Mouse (Mus musculus): Measurements from ENCODE around the gene Mrps27.

Gene Mrps27

DNA sequence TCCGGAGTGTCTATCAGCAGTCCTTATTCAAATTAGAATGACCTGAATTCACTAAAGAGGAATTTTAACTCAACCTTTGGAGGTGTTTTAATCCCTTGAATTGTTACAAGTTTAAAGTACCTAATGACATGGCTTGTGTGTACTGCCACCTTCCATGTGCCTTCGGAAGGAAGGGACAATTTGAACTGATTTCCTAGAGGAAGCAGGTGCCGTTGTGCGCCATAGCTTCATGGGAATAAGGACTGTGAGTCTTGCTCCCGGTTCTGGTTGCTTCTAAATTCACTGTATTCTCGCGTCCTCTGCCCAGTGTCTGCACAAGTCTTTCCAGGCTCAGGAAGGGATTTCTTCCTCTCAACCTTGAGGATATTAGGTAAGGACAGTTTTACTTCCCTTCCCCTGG is 41.8 kb downstream of the Mrps27 start:
- in situ Hi-C loops (cut with MseI, MboI), result loop anchor here in 1 of 2 experiments (25.0 kb wide), 1 partner anchor 451 kb away; no protein-coding TSS in a partner anchor

- in situ Hi-C loops (cut with MseI, MboI), result loop anchor here in 1 of 2 experiments (25.0 kb wide), 1 partner anchor 449 kb away; no protein-coding TSS in a partner anchor
Observed at GRCm38 (mm10) chr13:99387901-99388811, 43.6 kb downstream of the Mrps27 start.

- in situ Hi-C loops (cut with MseI, MboI), result loop anchor here in 1 of 2 experiments (25.0 kb wide), 1 partner anchor 446 kb away; no protein-coding TSS in a partner anchor
Observed at GRCm38 (mm10) chr13:99391417-99391816, 46.8 kb downstream of the Mrps27 start.

GRCm38 (mm10) chr13:99393128-99393527 is 48.5 kb downstream of the Mrps27 start:
- in situ Hi-C loops (cut with MseI, MboI), result loop anchor here in 1 of 2 experiments (25.0 kb wide), 1 partner anchor 444 kb away; no protein-coding TSS in a partner anchor

GRCm38 (mm10) chr13:99394694-99395093 is 50.1 kb downstream of the Mrps27 start:
- in situ Hi-C loops (cut with MseI, MboI), result loop anchor here in 1 of 2 experiments (25.0 kb wide), 1 partner anchor 443 kb away; no protein-coding TSS in a partner anchor

- in situ Hi-C loops (cut with MseI, MboI), result loop anchor here in 1 of 2 experiments (25.0 kb wide), 1 partner anchor 442 kb away; no protein-coding TSS in a partner anchor
Observed at GRCm38 (mm10) chr13:99395531-99395930, 50.9 kb downstream of the Mrps27 start.

- in situ Hi-C loops (cut with MseI, MboI), result loop anchor here in 1 of 2 experiments (25.0 kb wide), 1 partner anchor 440 kb away; no protein-coding TSS in a partner anchor
Observed at GRCm38 (mm10) chr13:99397228-99397627, 52.6 kb downstream of the Mrps27 start.

DNA sequence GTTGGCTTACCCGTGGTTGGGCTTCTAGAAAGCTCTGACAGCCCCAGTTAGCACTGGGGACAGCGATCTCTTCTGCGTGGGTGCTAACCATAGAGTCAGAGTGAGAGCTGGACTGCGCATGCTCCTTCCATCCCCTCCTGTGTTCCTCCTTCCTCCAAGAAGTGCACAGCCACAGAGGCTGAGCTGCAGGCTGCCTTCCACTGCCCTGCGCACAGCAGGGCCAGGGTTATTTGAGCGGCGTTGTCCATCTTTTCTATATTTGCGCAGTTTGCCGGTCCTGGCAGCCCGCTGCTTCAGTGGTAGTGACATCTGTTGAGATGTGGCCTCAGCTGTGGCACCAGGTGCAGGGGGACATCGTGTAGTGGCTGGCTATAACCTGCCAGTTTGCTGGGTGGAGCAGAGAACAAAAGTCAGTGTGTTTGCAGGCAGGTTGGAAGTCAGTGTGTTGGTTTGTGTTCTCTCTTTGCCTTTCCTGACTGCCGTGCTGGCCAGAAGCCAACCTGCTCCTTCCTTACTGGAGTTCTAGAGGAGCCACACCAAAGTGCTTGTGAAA is 53.6 kb downstream of the Mrps27 start:
- in situ Hi-C loops (cut with MseI, MboI), result loop anchor here in 1 of 2 experiments (25.0 kb wide), 1 partner anchor 439 kb away; no protein-coding TSS in a partner anchor

DNA sequence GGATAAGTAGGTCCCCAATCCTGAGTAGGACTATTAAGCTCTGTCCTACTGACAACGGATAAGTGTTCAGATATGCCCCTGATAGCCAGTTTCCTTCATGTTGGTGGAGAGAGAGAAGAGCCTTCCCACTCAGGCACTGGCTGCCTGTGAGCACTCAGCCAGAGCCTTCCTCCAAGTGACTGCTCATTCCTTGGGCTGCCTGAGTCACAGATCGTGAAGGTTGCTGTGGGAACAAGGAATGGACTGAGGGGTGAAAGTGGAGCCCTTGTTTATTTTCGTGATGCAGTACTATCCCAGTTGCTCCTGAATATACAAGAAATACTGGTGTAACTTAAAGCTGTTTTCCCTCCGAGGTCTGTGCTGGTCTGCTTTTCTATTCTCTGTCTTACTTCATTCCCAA is 54.8 kb downstream of the Mrps27 start:
- in situ Hi-C loops (cut with MseI, MboI), result loop anchor here in 1 of 2 experiments (25.0 kb wide), 1 partner anchor 438 kb away; no protein-coding TSS in a partner anchor

DNA sequence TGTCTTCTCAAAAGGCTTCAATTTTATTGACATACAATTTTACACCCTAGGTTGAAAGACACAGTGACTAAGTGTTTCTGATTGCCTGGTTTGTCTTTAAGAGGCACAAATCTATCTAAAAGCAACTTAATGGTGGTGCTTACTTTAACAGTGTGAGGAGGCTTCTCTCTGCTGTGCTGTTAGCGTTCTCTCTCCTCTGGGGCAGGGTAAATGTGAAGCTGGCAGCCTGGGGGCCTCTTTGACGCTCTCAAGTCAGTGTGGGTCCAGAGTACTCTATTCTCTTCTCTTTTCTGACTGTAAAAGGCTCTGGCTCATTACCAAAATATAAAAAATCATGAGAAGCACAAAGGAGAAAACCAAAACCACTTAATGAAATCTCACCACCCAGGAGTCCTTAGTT is 64.6 kb downstream of the Mrps27 start:
- in situ Hi-C loops (cut with MseI, MboI), result no loop called here

DNA sequence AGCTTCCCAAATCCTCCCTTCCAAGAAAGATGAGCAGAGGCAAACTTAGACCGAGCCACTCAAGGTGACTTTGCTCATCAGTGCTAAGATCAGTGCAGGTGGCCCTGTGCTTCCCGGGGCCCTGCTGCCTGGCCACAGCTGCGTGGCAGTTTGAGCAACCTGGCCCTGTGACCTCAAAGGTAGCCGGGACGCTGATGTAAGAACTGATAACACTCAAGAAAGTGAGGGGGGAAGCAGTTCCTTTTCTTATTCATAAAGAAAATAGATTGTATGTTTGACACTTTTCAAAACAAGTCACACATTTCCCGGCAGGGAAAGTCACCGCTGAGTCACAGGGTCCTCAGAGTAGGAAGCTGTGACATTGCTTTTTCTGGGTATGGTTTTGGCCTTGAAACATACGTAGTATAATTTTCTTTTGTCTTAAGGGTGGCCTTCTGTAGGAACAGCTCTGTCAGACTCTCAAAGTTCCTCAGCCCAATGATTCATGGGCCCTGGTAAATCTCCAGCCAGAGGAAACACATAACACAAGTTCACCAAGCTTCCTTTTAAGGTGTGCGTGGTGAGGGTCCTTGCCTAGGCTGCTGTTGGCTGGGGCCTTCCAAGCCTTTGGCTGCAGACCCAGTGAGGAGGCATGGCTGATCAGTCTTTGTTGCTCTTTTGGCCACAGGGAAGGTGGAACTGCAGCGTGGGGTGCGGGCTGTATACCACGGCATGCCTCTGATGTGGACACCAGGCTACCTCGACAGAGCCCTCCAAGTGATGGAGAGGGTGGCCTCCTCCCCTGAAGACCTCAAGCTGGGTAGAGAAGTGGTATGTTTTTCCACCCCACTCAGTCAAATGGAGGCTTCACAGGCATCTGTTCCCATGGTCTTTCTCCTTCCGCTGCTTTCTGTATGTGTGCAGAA is 66.3 kb downstream of the Mrps27 start:
- in situ Hi-C loops (cut with MseI, MboI), result no loop called here

DNA sequence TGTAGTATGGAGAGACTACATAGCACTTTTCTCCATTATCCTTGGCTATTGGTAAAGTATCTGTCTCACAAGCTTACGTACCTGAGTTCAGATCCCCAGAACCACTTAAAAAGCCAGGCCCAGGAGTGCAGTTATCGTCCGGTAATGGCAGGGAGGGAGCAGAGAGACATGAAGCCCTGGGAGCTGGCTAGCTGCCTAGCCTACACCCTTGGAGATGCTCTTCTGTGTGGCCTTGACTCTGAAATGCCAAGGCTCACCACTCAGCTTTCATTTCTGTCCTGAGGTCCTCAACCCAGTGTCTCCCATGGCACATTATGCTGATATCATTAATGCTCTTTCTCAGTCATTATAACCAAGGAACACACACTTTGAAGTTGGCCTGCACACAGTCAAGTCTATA is 67.2 kb downstream of the Mrps27 start:
- in situ Hi-C loops (cut with MseI, MboI), result no loop called here

GRCm38 (mm10) chr13:99412477-99413080 is 68.0 kb downstream of the Mrps27 start:
- in situ Hi-C loops (cut with MseI, MboI), result no loop called here

GRCm38 (mm10) chr13:99413481-99414351 is 69.1 kb downstream of the Mrps27 start:
- in situ Hi-C loops (cut with MseI, MboI), result no loop called here

DNA sequence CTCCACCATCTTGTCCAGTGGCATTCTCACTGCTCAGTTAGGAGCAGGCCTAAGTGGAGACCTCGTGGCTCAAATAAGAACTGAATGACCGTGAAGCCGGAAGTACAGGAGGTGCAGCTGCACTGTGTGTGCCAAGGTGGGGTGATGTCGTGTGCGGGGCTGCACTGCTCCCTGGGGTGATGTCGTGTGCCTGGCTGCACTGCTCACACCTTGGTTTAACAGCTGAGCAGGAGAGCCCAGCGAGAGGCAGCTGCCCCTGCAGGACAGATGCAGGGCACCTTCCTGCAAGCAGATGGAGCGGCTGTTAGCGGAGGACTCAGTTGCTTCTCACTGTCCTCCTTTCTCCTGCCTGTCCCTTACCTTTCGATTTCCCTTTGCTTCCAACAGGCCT is 69.8 kb downstream of the Mrps27 start:
- in situ Hi-C loops (cut with MseI, MboI), result no loop called here

GRCm38 (mm10) chr13:99416601-99417000 is 72.0 kb downstream of the Mrps27 start:
- in situ Hi-C loops (cut with MseI, MboI), result no loop called here

DNA sequence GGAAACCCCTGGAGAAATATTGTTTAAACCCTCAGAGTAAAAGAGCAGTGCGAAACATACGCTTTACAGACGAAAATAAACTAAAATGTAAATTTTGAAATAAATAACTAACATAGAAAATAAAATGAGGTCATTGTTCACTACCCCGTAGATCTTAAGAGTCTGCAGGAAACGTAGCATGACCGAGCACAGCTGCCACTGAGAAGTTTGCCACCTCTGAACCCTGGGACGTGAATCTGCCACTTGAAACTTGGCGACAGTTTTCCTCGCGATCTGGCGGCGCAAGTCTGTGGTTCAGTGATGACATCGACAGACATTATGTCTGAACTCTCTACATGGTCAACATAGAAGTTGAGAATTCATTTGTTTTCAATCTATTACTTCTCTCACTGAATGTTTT is 79.0 kb downstream of the Mrps27 start:
- in situ Hi-C loops (cut with MseI, MboI), result no loop called here

DNA sequence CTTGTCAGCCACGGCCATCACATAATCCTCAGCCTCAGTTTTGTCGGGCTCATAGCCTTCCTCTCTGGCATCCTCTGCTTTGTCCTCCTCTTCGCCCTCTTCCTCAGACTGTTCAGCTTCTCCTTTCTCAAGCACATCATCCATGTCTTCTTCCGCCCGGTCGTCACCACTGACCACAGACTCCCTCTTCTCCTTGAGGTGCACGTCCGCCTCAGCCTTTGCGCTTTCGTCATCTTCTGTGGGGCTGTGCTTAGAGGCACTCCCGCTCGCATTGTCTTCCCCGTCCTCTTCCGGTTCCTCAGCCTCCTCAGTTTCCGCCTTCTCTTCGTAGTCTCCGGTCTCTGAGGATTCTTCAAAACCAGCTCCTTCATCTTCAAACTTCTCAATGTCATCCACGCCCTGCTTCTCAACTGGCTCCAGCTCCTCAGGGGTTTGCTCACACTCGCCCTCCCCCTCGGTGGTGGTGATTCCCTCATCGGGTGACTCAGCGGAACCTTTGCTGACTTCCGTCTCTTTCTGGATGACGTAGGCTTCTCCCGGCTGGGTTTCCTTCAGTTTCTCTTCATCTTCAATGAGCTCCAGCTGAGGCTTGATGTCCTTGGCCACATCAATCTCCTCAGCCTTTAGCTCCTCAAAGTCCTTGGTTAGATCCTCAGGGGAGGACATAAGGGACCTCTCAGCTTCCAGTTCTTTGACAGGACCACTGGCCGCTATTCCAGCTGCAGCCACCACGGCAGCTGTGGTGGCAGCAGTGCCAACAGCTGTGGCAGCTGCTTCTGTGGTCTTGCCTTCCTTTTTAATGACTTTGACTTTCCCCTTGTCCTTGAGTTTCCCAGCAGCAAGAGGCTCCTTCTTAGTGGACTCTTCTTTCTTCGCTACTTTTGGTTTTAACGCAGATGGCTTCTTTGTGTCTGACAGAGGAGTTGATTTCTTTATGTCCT is 88.8 kb downstream of the Mrps27 start:
- in situ Hi-C loops (cut with MseI, MboI), result no loop called here

DNA sequence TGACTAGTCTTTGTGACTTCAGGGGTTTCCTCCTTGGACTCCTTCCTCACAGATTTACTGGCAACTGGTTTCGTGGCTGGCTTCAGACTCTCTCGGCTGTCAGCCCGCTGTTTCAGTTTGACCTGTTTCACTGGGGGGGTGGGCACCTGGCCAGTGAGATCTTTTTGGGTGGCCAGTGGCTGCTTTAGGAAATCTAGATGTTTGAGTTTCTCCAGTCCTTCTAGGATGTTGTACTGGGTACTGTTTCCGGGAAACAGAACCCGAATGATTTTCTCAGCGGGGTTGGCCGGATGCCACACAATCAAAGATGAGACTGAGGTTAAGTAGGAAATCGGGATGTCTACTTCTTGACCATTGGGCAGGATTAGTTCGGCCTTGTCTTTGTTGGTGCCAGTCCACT is 89.9 kb downstream of the Mrps27 start:
- in situ Hi-C loops (cut with MseI, MboI), result no loop called here

Data from mouse trophoblast stem cell (cell line).